Mouse (Mus musculus): ENCODE results near the gene Gmppa.
A peak's percentile ranks its signal among the peaks of the same experiment; 100 is the strongest.

Gmppa gene

DNA sequence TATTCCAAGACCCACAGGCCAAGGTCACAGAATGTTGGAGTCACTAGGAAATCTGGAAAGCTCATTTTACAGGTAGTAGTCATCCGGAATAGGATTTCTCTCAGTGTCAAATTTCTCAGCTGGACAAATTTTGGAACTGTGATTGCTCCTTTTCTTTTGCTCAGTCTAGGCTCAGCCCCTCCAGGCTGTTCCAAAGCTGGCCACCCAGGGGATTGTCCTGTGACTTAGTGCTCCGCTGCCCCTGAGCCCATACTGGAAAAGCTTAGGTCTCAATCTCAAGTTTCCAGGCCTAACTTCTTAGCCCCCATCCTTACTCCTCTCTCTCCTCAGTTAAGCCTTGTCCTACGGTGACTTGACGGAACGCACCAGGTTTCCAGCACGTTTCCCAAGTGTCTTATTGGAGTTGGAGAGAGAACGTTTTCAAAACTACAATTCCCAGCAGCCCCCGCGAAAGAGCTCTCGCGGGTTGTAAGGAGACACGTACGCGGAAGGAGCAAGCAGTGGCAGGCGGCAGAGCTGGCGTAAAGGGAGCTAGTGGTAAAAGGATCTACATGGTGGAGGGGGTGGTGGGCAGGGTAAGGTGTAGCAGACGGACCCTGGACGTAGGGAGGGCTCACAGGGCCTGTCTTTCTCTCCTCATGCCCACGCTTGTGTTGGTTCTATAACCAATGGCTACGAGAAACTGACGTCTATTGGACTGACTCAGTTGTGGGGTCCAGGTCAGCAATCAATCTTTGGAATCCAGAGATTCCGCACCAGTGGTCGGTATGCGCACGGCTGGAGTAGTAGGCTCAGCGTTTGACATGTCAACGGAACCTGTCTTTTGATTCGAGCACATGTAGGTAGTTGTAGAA is at the start of gene Gmppa:
Gmppa (plus strand) TSS at position 456 of the 854 bp plus-strand sequence.
- DNase-seq (ENCODE audit: low spot score in 2 of 2): peak; percentile 91 to 92

DNA sequence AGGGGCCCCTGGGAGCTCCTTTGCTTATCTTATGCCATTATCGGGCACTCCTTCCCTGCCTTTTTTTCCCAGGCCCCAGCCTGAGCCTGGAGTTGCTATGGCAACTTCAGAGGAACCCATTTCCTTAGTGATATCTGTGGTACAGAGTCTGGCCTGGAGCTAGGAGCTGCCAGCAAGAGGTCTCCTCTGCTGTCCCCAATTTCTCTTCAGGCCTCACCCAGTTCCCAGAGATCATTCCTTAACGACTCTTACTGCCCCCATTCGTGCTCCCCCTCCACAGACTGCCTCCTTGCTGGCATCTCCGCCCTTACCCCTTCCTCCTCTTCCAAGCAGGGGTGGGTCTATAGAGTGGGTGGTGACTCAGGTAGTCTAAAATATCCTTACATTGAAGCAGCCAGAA is 49.6 kb upstream of the Gmppa start:
- peak; percentile 63 to 71 for DNase-seq (ENCODE audit: low spot score in 2 of 2)

DNA sequence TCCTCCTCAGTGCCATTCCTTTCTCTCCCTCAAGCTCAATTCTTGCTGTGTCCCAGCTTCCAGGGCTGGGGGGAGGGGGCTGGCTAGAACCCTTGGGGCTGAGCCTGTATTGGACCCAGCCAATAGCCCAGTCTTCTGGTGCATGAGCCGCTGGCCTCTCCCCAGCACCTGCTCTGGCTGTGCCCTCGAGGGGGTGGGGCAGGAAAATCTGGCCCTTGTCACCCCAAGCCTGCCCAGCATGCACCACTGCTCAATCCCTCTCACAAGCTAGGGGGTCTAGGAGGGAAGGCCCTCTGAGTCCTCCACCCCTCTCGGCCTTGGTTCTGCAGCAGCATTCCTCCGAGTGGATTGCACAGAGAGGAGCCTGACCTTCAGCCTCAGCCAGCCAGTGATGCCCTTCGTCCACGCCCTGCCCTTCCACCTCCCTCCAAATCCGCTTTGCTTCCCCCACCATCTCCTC is 48.2 kb upstream of the Gmppa start:
- DNase-seq (ENCODE audit: low spot score in 2 of 2): no peak

DNA sequence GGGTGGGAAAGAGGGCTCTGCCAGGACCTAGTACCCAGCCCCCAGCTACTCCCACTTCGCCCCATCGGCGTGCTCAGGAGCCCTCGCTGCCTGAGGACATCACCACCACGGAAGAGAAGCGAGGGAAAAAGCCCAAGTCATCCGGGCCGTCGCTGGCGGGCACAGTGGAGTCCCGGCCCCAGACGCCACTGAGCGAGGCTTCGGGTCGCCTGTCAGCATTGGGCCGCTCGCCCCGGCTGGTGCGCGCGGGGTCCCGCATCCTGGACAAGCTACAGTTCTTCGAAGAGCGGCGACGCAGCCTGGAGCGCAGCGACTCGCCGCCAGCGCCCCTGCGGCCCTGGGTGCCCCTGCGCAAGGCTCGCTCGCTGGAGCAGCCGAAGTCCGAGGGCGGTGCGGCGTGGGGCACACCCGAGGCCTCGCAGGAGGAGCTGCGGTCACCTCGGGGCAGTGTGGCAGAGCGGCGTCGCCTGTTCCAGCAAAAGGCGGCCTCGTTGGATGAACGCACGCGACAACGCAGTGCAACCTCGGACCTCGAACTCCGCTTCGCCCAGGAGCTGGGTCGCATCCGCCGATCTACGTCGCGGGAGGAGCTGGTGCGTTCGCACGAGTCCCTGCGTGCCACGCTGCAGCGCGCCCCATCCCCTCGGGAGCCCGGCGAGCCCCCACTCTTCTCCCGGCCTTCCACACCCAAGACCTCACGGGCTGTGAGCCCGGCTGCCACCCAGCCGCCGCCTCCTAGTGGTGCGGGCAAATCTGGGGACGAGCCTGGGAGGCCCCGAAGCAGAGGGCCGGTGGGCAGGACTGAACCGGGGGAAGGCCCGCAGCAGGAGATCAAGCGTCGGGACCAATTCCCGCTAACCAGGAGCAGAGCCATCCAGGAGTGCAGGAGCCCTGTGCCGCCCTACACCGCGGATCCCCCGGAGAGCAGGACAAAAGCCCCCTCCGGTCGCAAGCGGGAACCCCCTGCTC is 47.5 kb upstream of the Gmppa start:
- DNase-seq (ENCODE audit: low spot score in 2 of 2): no peak

DNA sequence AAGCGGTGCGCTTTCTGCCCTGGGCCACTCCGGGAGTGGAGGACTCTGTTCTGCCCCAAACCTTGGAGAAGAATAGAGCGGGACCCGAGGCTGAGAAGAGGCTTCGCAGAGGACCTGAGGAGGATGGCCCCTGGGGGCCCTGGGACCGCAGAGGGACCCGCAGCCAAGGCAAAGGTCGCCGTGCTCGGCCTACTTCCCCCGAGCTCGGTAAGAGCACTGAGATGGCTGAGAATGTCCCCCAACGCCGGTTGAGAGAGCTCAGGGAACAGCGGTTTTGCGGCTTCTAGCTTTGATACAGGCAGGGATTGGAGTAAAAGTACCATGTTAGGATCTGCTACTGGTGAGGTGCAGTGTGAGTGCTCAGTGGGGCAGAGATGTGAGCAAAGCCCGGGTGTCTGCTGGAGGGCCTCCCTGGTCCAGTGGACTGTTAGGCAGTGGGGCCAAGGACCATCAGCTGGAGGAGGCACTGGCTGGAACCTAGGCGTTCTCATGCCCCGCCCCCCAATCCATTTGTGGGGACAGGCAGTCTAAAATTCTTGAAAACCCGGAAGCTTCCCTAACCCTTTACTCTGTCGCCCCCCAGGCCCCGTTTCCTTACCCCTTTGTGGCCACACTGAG is 46.7 kb upstream of the Gmppa start:
- no peak for DNase-seq (ENCODE audit: low spot score in 2 of 2)

DNA sequence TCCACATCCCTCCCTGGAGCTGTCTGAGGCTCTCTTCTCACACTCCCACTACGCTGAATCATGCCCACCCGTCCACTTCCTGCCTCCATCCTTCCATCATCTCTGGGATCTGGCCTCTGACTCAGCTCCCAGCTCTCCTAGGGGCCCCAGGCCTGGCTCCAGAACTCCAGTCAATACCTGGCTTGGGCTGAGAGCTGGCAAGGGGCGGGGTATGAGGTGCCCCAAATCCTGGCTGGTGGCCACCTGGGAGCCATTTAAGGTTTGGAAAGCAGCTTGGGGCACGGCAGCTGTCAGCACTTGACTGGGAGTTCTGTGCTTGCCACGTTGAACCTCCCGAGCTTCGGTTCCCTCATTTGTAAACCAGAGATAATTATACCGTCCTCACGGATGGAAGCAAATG is 42.6 kb upstream of the Gmppa start:
- DNase-seq (ENCODE audit: low spot score in 2 of 2): peak; percentile 68 to 71

DNA sequence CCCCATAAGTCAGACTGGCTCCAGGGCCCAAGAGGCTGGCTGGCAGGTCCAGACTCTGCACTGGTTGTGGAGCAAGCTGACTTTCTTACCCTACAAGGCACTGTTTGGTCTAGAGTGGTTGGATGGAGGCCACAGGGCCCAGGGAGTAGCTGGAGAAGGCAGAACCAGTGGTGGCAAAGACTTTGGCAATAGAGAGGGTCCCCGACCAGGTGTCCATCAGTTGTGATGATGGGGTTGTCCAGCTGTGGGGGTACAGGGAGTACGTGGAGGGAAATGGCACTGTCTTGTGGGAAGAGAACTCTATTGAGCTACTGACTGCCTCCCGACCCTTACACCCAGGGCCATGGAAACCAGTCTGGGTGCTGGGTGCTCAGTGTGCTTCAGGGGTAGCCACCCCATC is 41.9 kb upstream of the Gmppa start:
- no peak for DNase-seq (ENCODE audit: low spot score in 2 of 2)

DNA sequence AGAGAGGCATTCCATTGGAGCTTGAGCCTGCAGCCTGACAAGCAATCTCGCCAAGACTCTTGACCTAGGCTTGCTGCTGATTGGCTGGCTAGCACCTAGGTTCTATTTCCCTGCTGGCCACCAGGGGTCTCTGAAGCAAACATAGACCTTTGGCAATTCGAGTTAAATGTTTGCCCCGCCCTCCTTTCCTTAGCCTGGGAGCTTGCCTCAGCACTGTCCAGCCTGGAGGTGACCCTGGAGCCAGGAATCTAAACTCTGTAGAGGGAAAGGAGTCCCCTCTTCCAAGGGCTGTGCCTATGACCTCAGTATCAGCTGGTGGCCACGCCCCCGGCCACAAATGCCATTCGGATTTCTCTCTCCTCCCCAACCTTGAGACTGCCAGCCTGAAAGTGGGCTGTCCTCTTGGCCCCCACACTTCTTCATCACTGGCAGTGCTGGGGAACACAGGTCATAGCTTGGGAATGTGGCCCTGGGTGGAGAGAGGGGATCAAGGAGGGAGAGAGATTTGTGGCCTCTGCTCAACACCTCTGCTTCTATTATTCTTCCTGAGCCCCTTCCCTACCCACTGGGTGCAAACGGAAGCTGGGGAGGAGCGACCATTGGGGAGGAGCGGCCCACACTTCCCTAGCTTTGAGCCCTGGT is 36.8 kb upstream of the Gmppa start:
- peak; percentile 70 to 76 for DNase-seq (ENCODE audit: low spot score in 2 of 2)

DNA sequence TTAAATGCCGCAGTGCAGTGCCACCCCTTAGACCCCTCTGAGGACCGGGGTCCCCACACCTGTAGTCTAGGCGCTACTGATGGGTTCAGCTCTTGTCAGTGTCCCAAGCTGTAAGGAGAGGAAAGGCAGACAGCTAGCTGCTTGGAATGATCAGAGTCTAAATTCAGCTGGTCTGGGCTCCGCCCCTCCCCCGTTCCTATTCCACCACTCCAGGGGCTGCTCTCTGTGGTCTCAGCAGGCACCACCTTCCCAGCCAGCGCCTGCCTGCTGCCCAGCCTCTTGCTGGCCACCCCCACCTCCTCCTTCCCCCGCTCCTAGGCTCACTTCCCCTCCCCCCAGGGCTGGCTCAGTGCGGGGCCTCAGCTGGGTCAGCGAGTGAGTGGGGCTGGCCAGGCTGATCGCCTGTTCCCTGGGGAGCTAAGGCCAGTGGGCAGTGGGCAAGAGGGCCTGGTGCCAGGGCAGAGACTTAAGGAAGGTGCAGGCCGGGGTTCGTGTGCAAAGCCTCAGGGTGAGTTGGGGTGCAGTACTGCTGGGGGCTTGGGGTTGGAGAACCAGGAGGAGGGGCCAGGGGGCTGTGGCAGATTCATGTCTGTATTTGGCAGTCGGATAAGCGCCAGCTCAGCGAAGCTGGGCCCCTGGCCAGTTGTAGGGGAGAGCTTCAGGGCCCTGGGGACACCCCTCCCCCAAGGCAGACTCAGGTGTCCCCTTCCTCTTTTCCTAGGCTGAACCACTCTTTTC is 35.8 kb upstream of the Gmppa start:
- DNase-seq (ENCODE audit: low spot score in 2 of 2): peak; percentile 78 to 80

DNA sequence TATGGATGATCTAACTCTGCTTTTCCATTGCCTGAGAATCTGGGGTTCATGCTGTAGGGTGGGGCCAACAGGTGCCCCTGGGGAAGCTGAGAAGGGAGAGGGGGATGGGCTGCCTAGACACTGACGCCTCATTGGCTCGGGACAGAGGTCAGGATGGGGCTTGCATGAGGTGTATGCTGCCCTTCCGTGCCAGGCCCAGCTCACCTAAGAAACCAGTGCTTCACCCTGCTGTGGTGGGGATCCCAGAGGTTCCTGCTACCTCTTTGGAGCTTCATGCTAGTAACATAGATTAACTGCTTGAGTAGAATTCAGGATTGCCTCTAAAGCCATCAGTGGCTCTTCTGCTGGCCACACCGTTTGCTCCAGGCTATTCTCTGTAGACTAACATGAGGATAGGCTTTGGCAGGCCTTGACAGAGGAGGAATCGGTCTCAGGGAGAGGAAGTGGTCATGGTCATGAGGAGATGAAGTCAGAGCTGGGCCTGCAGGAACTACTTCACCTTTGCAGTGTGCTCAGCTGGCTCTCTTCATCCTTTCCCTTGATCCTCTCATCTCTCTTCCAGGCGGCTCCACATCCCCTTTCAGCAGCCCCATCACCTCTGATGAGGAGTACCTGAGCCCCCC is 35.1 kb upstream of the Gmppa start:
- no peak for DNase-seq (ENCODE audit: low spot score in 2 of 2)

DNA sequence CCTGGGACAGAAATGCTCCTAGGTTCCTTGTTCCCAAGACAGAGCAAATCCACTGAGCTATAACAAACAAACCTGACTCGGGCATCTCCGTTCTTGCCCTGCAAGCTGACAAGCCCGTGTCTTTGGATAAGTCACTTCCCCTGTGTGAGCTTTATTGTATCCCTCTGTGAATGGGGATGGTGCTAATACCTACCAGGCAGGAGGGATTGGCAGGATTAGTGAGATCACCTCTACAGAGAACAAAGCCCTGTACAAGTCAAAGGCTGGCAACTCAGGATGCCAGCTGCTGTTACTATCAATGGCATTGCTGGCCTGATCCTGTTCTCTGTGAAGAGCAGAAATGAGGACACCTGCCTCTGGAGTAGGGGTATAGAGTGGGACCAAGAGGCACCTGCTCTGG is 30.2 kb upstream of the Gmppa start:
- DNase-seq (ENCODE audit: low spot score in 2 of 2): no peak

DNA sequence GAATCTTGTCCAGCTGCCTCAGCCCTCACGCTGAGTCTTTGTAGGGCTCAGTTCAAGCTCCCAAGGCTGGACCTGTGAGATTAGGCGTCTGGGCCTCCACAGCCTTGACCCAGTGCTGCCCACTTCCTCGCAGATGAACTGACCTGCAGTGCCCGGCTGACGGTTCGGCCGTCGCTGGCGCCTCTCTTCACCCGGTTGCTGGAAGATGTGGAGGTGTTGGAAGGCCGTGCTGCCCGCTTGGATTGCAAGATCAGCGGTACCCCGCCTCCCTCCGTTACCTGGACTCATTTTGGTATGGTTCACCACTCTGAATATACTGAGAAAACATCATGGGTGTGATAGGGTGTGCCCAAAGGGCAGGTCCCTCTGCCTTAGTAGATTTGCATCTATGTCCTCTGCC is 29.6 kb upstream of the Gmppa start:
- DNase-seq (ENCODE audit: low spot score in 2 of 2): no peak

DNA sequence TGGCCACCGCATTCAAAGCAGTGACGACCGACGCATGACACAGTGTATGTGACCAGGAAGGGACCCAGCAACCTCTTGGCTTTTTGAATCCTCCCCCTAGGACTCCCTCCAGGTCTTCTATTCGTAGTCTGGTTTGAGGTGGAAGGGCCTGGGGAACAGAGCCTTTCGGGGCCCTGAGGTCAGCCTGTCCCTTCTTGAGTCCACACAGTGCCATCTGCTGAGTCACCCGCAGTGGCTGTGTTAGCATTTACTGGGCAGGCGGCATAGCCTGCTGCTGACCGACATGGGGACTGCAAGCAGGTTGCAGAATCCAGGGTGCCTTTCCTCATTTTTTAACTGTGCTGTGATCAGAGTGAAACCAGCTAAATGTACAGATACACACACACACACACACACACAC is 28.7 kb upstream of the Gmppa start:
- DNase-seq (ENCODE audit: low spot score in 2 of 2): no peak

DNA sequence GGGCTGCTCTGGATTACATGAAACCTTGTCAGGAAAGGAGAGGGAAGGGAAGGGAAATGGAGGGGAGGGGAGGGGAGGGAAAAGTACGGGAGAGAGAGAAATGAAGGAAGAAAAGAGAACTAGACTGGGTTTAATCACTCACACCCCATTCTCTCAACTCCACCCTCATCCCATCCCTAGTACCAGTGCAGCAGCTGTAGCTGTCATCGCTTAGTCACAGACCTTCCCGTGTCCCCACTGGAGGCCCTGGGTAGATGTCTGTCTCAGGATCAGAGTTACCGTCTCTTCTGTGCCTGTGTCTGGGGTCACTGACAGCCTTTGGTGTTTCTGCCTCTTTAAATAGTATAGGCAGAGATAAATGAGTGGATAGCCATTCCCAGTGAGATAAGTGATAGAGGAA is 27.5 kb upstream of the Gmppa start:
- no peak for DNase-seq (ENCODE audit: low spot score in 2 of 2)

DNA sequence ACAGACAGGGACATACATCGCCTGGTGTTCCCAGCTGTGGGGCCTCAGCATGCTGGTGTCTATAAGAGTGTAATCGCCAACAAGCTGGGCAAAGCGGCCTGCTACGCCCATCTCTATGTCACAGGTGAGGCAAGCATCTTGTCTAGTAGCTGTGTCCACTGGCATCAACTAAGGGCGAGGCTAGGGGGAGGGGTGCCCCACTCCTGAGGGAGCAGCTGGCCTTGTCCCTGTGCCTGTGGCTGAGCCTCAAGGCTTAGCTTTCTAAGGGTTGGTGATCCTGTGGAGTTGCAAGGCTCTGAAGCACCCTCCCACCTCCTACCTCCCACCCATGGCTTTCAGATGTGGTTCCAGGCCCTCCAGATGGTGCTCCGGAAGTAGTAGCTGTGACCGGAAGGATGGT is 25.8 kb upstream of the Gmppa start:
- DNase-seq (ENCODE audit: low spot score in 2 of 2): no peak

DNA sequence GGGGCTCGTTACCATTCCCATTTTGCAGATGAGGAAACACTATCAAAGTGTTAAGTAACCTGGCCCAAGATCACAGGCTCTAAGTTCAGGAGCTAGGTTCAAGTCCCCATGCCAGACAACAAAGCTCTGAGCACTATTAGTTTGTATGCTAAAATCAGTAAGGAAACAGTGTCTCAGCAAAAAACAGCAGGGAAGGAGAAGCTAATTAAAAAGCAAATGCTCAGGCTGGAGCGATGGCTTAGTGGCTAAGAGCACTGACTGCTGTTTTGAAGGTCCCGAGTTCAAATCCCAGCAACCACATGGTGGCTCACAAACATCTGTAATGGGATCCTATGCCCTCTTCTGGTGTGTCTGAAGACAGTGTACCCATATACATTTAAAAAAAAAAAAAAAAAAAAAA is 23.5 kb upstream of the Gmppa start:
- DNase-seq (ENCODE audit: low spot score in 2 of 2): no peak

DNA sequence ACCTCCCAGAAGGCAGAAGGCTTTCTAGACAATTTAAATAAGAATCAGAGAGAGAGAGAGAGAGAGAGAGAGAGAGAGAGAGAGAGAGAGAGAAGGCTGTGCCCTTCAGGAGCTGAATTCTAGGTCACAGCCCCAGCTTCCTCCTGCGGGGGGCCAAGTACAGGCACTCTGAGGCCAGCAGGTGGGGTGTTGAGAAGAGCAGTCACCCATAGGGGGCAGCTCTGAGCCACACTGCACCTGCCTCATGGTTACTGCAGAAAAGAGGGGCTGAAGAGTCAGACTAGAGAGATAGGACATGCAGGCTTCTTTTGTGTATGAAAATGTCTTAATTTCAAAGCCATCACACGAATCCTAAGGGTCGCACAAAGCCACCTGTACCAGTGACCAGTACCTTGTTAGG is 22.0 kb upstream of the Gmppa start:
- DNase-seq (ENCODE audit: low spot score in 2 of 2): no peak

DNA sequence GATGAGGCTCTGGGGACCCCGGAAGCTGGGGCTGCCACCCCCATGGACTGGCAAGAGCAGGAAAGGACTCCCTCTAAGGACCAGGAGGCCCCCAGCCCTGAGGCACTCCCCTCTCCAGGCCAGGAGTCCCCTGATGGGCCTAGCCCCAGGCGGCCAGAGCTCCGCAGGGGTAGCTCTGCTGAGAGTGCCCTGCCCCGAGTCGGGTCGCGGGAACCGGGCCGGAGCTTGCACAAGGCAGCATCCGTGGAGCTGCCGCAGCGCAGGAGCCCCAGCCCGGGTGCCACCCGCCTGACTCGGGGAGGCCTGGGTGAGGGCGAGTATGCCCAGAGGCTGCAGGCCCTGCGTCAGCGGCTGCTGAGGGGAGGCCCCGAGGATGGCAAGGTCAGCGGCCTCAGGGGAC is 13.9 kb upstream of the Gmppa start:
- no peak for DNase-seq (ENCODE audit: low spot score in 2 of 2)

DNA sequence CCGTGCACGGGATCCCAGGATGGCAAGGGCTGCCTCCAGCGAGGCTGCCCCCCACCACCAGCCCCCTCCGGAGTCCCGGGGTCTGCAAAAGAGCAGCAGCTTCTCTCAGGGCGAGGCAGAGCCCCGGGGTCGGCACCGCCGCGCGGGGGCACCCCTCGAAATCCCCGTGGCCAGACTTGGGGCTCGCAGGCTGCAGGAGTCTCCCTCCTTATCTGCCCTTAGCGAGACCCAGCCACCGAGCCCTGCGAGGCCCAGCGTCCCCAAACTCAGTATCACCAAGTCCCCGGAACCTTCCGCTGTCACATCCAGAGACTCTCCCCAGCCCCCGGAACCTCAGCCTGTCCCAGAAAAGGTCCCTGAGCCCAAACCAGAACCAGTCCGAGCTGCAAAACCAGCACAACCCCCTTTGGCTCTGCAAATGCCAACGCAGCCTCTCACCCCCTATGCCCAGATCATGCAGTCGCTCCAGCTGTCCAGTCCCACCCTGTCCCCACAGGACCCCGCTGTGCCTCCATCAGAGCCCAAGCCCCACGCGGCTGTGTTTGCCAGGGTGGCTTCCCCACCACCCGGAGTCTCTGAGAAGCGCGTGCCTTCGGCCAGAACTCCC is 13.4 kb upstream of the Gmppa start:
- no peak for DNase-seq (ENCODE audit: low spot score in 2 of 2)

DNA sequence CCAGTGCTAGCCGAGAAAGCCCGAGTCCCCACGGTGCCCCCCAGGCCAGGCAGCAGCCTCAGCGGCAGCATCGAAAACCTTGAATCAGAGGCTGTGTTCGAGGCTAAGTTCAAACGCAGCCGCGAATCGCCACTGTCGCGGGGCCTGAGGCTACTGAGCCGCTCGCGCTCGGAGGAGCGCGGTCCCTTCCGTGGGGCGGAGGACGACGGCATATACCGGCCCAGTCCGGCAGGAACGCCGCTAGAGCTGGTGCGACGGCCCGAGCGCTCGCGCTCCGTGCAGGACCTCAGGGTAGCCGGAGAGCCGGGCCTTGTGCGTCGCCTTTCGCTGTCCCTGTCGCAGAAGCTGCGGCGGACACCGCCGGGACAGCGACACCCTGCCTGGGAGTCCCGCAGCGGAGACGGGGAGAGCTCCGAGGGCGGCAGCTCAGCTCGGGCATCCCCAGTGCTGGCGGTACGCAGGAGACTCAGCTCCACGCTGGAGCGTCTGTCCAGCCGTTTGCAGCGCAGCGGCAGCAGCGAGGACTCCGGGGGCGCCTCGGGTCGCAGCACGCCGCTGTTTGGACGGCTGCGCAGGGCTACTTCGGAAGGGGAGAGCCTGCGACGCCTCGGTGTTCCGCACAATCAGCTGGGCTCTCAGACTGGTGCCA is 12.8 kb upstream of the Gmppa start:
- no peak for DNase-seq (ENCODE audit: low spot score in 2 of 2)

Measured in right cerebral cortex, postnatal 10 days (tissue).